Mouse (Mus musculus) liver, embryonic 18 days (tissue): ENCODE data around the gene Eef1a1. TPM values are rescaled to one million over a fixed set of nuclear protein-coding genes. Genes with fewer than 3 reads are reported as not detected.

Source experiments
- polyA plus RNA-seq: library from polyadenylated mRNA; depleted of rRNA; stranded (reverse); fragments of >200 nt; gene quantifications from 2 replicates; pipeline ENCODE4 v1.2.3, GENCODE M21; 2012; rRNA removed

The Eef1a1 gene
- polyA plus RNA-seq: 4,026 and 4,162 TPM in 2 replicates

GRCm38 (mm10) chr9:78488890-78489420, at the start of gene Eef1a1:
Gene Eef1a1 (minus strand): TSS chr9:78489151.

GRCm38 (mm10) chr9:78447973-78448873, 40.7 kb downstream of the Eef1a1 start, which contains the start of the genes Mto1 and Gm17324:
Gene Mto1 (plus strand): TSS chr9:78448208.
Gene Gm17324 (minus strand): TSS chr9:78448786.

GRCm38 (mm10) chr9:78442579-78443392, 46.2 kb downstream of the Eef1a1 start, which contains the start of gene Cgas:
Gene Cgas (minus strand): TSS chr9:78443237.

Other genes with a start within 250 kb of the Eef1a1 start
- gene Gm3776, start 232.0 kb downstream of the Eef1a1 start, polyA plus RNA-seq: 0.11 TPM in 1 of 2 replicates, not detected in the other
- 0.06 TPM in 1 of 2 replicates, not detected in the other for gene Gm10639, start 199.2 kb downstream of the Eef1a1 start, polyA plus RNA-seq
- not detected in 2 replicates for gene Omt2a, start 174.4 kb downstream of the Eef1a1 start, polyA plus RNA-seq
- not detected in 2 replicates for gene Omt2b, start 161.6 kb downstream of the Eef1a1 start, polyA plus RNA-seq
- 0.09 and 0.59 TPM in 2 replicates for gene Gsta2, start 133.4 kb downstream of the Eef1a1 start, polyA plus RNA-seq
- gene Dppa5a, start 121.0 kb downstream of the Eef1a1 start, polyA plus RNA-seq: not detected in 2 replicates
- gene Ooep, start 110.4 kb downstream of the Eef1a1 start, polyA plus RNA-seq: 0.01 TPM in 1 of 2 replicates, not detected in the other
- 0.02 and 0.03 TPM in 2 replicates for gene Ddx43, start 93.4 kb downstream of the Eef1a1 start, polyA plus RNA-seq
- gene Cgas, start 45.9 kb downstream of the Eef1a1 start, polyA plus RNA-seq: 1.2 and 1.6 TPM in 2 replicates
- gene Mto1, start 40.9 kb downstream of the Eef1a1 start, polyA plus RNA-seq: 10.5 and 12.3 TPM in 2 replicates
- gene Gm17324, start 40.4 kb downstream of the Eef1a1 start, polyA plus RNA-seq: 0.13 TPM in 2 replicates
- 3.8 and 4.1 TPM in 2 replicates for gene Slc17a5, start 98.9 kb upstream of the Eef1a1 start, polyA plus RNA-seq
- gene Cd109, start 126.4 kb upstream of the Eef1a1 start, polyA plus RNA-seq: 0.03 and 0.05 TPM in 2 replicates